Mouse (Mus musculus): ENCODE measurements around the gene Cntn4.

GRCm38 (mm10) chr6:106015126-106015525, 337.7 kb downstream of the Cntn4 start:
- TF ChIP-seq CTCF (IDR thresholded peaks at IDR 0.05; ENCODE audit: control insufficient read depth, insufficient read depth, insufficient replicate concordance, low read depth, low read length) (no peak), POLR2A (IDR thresholded peaks at IDR 0.05; ENCODE audit: control insufficient read depth, low read depth, low read length) (no peak)
